Mouse (Mus musculus): ENCODE results near the gene Vamp2.

Vamp2 gene

GRCm38 (mm10) chr11:69133566-69133922, 45.3 kb downstream of the Vamp2 start:
- DNase-seq (ENCODE audit: low read depth, low spot score) = no peak

GRCm38 (mm10) chr11:69133923-69134621, 45.8 kb downstream of the Vamp2 start:
- no peak for DNase-seq (ENCODE audit: low read depth, low spot score)

GRCm38 (mm10) chr11:69134622-69134968, 46.3 kb downstream of the Vamp2 start:
- no peak for DNase-seq (ENCODE audit: low read depth, low spot score)

- DNase-seq (ENCODE audit: low read depth, low spot score) = no peak
Measured at GRCm38 (mm10) chr11:69135361-69135760, 47.1 kb downstream of the Vamp2 start.
